Mouse (Mus musculus) testis, postnatal 14 days (tissue): ENCODE measurements around the gene Dgke.
"Not testable (repeated sequence)": the region's sequence is repeated elsewhere in the genome, so short reads cannot be mapped to it uniquely, and the experiment has no call there.

ENCODE experiments used
- DNase-seq: peaks from one replicate; pipeline ENCODE4 v3.0.0; 2021; ENCODE audit warnings: low spot score

The Dgke gene

GRCm38 (mm10) chr11:89074783-89075413, 8.2 kb upstream of the Dgke start:
- DNase-seq: no peak

- DNase-seq: no peak
Observed at GRCm38 (mm10) chr11:89073541-89073940, 6.9 kb upstream of the Dgke start, which contains the start of gene Gm525. TSS of gene Gm525 (plus strand) at chr11:89073841.

GRCm38 (mm10) chr11:89071522-89071921, 4.9 kb upstream of the Dgke start:
- no peak for DNase-seq

- peak; percentile 34 for DNase-seq
Observed at GRCm38 (mm10) chr11:89069303-89069702, 2.7 kb upstream of the Dgke start.

GRCm38 (mm10) chr11:89068649-89069048, 2.0 kb upstream of the Dgke start:
- DNase-seq: no peak

- no peak for DNase-seq
Observed at GRCm38 (mm10) chr11:89067871-89068490, 1.3 kb upstream of the Dgke start.

- no peak for DNase-seq
Observed at GRCm38 (mm10) chr11:89067301-89067822, 712 bp upstream of the Dgke start.

GRCm38 (mm10) chr11:89066126-89066525, 524 bp downstream of the Dgke start:
- no peak for DNase-seq

- DNase-seq: peak; percentile 46
Observed at GRCm38 (mm10) chr11:89065297-89065696, 1.4 kb downstream of the Dgke start.

- DNase-seq: no peak
Observed at GRCm38 (mm10) chr11:89064312-89064711, 2.3 kb downstream of the Dgke start.

GRCm38 (mm10) chr11:89061362-89061761, 5.3 kb downstream of the Dgke start:
- no peak for DNase-seq

GRCm38 (mm10) chr11:89060423-89061089, 6.1 kb downstream of the Dgke start:
- DNase-seq: peak; percentile 96

GRCm38 (mm10) chr11:89059919-89060422, 6.7 kb downstream of the Dgke start:
- DNase-seq: no peak

GRCm38 (mm10) chr11:89058515-89059270, 8.0 kb downstream of the Dgke start:
- DNase-seq: no peak

- DNase-seq: no peak
Observed at GRCm38 (mm10) chr11:89055931-89056690, 10.5 kb downstream of the Dgke start.

GRCm38 (mm10) chr11:89051767-89052166, 14.9 kb downstream of the Dgke start:
- DNase-seq: no peak

GRCm38 (mm10) chr11:89046021-89046420, 20.6 kb downstream of the Dgke start:
- no peak for DNase-seq

- DNase-seq: not testable (repeated sequence)
Observed at GRCm38 (mm10) chr11:89045501-89045900, 21.1 kb downstream of the Dgke start.

GRCm38 (mm10) chr11:89043046-89043445, 23.6 kb downstream of the Dgke start:
- DNase-seq: no peak

GRCm38 (mm10) chr11:89041073-89041472, 25.6 kb downstream of the Dgke start:
- DNase-seq: not testable (repeated sequence)

- peak; percentile 32 for DNase-seq
Observed at GRCm38 (mm10) chr11:89039325-89039724, 27.3 kb downstream of the Dgke start.
